Mouse (Mus musculus) lung, postnatal 0 days (tissue): ENCODE measurements around the gene E130114P18Rik.

Experiments
- CTCF ChIP-seq: IDR thresholded peaks from 2 replicates; pipeline ENCODE4 v1.5.1; 2016; ENCODE audit warnings: antibody characterized with exemption, mild to moderate bottlenecking
- EP300 ChIP-seq: IDR thresholded peaks from 2 replicates; pipeline ENCODE4 v1.6.1; 2016; ENCODE audit warnings: antibody characterized with exemption, mild to moderate bottlenecking, control low read depth

- TF ChIP-seq CTCF (no peak), EP300 (peak; percentile 39; the same call in 1 of the 2 replicates)
These were observed 38.1 kb upstream of the E130114P18Rik start for GRCm38 (mm10) chr4:97816001-97816400.
